Mouse (Mus musculus) erythroblast, embryonic 14.5 days (primary cell): Measurements from ENCODE around the gene Cd2bp2.

Experiments used
- GATA1 ChIP-seq: IDR thresholded peaks from 2 replicates; pipeline ENCODE4 v1.6.1; 2012; ENCODE audit warnings: low read length, inconsistent platforms, mixed read lengths
- TAL1 ChIP-seq: IDR thresholded peaks from 3 replicates; pipeline ENCODE4 v1.6.1; 2012; ENCODE audit warnings: low read length, inconsistent platforms, mixed read lengths

DNA sequence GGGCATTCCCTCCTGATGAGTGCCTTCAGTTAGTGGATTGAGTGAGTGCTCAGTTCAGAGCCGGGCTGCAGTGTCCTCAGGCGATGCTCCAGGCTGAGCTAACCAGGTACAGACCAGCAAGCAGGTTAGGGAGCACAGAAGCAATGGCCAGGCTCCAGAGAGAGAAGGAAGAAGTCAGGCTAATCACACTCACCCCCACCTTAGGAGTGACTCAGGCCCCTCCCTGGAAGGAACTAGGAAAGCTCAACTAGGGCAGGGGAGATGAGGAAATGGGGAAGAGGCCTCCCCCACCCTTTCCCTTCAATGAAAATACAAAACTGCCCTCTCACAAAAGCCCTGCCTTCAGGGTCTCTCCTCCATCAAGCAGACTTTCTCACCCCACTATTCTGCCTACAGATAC lies 10.8 kb upstream of the Cd2bp2 start:
- TF ChIP-seq GATA1 (no peak), TAL1 (no peak)
